Mouse (Mus musculus): ENCODE data around the gene 4921504E06Rik. TPM values are rescaled to one million over a fixed set of nuclear protein-coding genes. Genes with fewer than 3 reads are reported as not detected.

The 4921504E06Rik gene
- polyA plus RNA-seq, 1 experiment, result not detected

DNA sequence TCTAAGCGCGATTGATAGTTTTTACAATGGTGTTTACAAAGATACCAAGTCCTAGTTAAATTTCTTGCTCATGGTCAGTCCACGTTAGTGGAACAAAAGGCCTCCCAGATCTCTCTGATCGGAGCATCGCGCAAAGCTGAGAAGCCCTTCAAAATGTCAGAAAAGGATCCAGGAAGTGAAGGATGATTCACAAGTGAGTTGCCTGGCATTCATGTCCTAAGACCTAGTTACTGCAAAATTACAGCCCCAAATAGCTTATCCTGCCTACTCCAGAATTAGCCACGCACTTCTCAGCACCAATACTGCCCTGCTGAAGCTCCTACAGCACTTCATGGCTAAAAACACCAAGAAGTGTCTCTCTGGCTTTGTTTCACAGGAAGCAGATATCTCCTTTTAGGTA lies 41.1 kb upstream of the 4921504E06Rik start:
- no peak overlapping the region for H3K27ac ChIP-seq (ENCODE audit: control insufficient read depth, insufficient read depth, low read length)
- TF ChIP-seq CTCF (IDR thresholded peaks at IDR 0.05; ENCODE audit: borderline replicate concordance, control insufficient read depth, extremely low read depth, insufficient read depth, low read length, poor library complexity) (no peak), POLR2A (IDR thresholded peaks at IDR 0.05; ENCODE audit: control insufficient read depth, extremely low read depth, insufficient read depth, low read length, poor library complexity) (no peak)
- no peaks in the 10 kb centered on the region for H3K27me3 ChIP-seq (ENCODE audit: control insufficient read depth, insufficient read depth, low read length)
- 96% methylated on average over 7 of the region's 7 CpGs for WGBS
- DNase-seq, result no peak
- 0 out of 2 replicates have a peak, but pooled peaks cover 1% of the 10 kb centered on the region for H3K4me1 ChIP-seq (replicated peaks; ENCODE audit: control insufficient read depth, insufficient read depth, low read length)
- H3K36me3 ChIP-seq (ENCODE audit: control insufficient read depth, insufficient read depth, low read length), result no peaks in the 10 kb centered on the region
- no peak overlapping the region for H3K4me3 ChIP-seq (ENCODE audit: control insufficient read depth, insufficient read depth, low read length)

DNA sequence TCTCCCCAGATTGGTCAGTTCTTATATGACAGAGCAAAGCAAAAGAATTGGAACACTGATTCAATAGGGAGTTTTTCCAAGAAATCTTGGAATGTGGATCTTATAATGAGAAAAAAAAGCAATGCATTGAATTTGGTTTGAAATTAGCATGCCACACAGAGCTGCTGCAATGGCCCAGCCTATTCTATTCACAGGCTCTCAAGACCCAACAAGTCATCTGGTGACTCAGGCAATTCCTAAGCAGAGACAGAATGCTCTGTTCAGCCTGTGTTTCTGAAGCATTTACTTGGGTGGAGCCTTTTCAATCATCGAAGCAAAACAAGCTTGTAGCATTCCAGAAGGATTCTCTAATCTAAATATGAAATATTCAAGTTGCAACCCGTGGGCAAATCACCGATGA lies 26.1 kb upstream of the 4921504E06Rik start:
- DNase-seq, result no peak
- H3K4me1 ChIP-seq (replicated peaks; ENCODE audit: control insufficient read depth, insufficient read depth, low read length), result no peaks in the 10 kb centered on the region
- H3K4me3 ChIP-seq (ENCODE audit: control insufficient read depth, insufficient read depth, low read length), result no peak overlapping the region
- 95% methylated on average over 3 of the region's 3 CpGs for WGBS
- TF ChIP-seq CTCF (IDR thresholded peaks at IDR 0.05; ENCODE audit: borderline replicate concordance, control insufficient read depth, extremely low read depth, insufficient read depth, low read length, poor library complexity), result no peak
- TF ChIP-seq POLR2A (IDR thresholded peaks at IDR 0.05; ENCODE audit: control insufficient read depth, extremely low read depth, insufficient read depth, low read length, poor library complexity), result no peak
- no peaks in the 10 kb centered on the region for H3K27me3 ChIP-seq (ENCODE audit: control insufficient read depth, insufficient read depth, low read length)
- no peaks in the 10 kb centered on the region for H3K36me3 ChIP-seq (ENCODE audit: control insufficient read depth, insufficient read depth, low read length)
- no peak overlapping the region for H3K27ac ChIP-seq (ENCODE audit: control insufficient read depth, insufficient read depth, low read length)

GRCm38 (mm10) chr2:19579180-19579579 lies 25.5 kb upstream of the 4921504E06Rik start:
- Histone ChIP-seq H3K4me1 (replicated peaks; ENCODE audit: control insufficient read depth, insufficient read depth, low read length) (no peaks in the 10 kb centered on the region), H3K36me3 (ENCODE audit: control insufficient read depth, insufficient read depth, low read length) (no peaks in the 10 kb centered on the region), H3K27ac (ENCODE audit: control insufficient read depth, insufficient read depth, low read length) (no peak overlapping the region), H3K4me3 (ENCODE audit: control insufficient read depth, insufficient read depth, low read length) (no peak overlapping the region), H3K27me3 (ENCODE audit: control insufficient read depth, insufficient read depth, low read length) (no peaks in the 10 kb centered on the region)
- no peak for TF ChIP-seq POLR2A (IDR thresholded peaks at IDR 0.05; ENCODE audit: control insufficient read depth, extremely low read depth, insufficient read depth, low read length, poor library complexity)
- TF ChIP-seq CTCF (IDR thresholded peaks at IDR 0.05; ENCODE audit: borderline replicate concordance, control insufficient read depth, extremely low read depth, insufficient read depth, low read length, poor library complexity), result no peak
- 94% methylated on average over 6 of the region's 6 CpGs for WGBS
- DNase-seq, result no peak

DNA sequence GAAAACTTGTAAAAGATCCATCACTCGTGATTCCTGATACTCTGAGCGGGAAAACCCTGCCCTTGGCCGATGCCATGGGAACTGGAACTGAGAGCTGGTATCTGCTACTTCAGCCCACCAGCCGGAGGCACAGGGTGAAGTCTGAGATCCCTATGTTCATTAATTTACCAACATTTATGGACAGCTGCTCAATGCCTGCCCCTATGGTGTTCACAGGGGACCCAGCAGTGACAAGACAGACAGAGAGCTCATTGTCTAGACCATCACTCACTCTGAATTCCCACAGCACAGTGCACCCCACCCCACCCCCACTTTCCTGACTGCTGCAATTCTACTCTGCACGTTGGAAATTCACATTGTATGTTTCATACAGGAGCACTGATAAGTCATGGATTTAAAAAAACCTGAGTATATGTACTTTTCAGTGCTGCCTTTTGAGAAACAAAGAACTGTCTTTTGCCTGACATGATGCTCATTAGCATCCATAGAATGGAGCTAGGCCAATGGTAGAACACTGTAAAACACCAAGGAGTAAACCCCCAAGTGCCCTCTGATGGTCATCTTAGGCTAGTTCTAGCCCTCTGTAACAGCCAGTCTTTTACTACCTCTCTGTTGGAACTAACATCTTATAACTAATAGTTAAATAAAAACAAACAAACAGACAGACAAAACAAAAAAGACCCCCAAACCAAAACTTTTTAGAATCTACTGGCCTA lies 8.6 kb upstream of the 4921504E06Rik start:
- 95% methylated on average over 5 of the region's 5 CpGs for WGBS
- H3K27me3 ChIP-seq (ENCODE audit: control insufficient read depth, insufficient read depth, low read length), result no peaks in the 10 kb centered on the region
- DNase-seq, result no peak
- TF ChIP-seq POLR2A (IDR thresholded peaks at IDR 0.05; ENCODE audit: control insufficient read depth, extremely low read depth, insufficient read depth, low read length, poor library complexity), result no peak
- TF ChIP-seq CTCF (IDR thresholded peaks at IDR 0.05; ENCODE audit: borderline replicate concordance, control insufficient read depth, extremely low read depth, insufficient read depth, low read length, poor library complexity), result no peak
- H3K4me1 ChIP-seq (replicated peaks; ENCODE audit: control insufficient read depth, insufficient read depth, low read length), result no peaks in the 10 kb centered on the region
- H3K36me3 ChIP-seq (ENCODE audit: control insufficient read depth, insufficient read depth, low read length), result no peaks in the 10 kb centered on the region
- no peak overlapping the region for H3K4me3 ChIP-seq (ENCODE audit: control insufficient read depth, insufficient read depth, low read length)
- H3K27ac ChIP-seq (ENCODE audit: control insufficient read depth, insufficient read depth, low read length), result no peak overlapping the region

DNA sequence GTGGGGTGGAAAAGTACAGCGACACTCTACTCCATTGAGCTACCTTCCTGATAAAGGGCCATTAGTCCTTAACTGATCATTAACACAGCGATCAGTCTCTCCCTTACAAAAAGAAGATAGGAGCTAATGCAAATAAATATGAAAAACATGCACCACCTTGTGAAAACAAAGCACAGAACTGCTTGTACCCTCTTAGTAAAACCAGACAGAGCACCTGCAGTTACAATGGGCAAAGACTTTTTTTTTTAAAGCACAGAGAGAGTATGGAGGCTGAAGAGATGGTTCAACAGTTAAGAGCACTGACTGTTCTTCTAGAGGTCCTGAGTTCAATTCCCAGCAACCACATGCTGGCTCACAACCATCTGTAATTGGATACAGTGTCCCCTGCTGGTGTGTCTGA lies 6.9 kb upstream of the 4921504E06Rik start:
- Histone ChIP-seq H3K4me1 (replicated peaks; ENCODE audit: control insufficient read depth, insufficient read depth, low read length) (no peaks in the 10 kb centered on the region), H3K27ac (ENCODE audit: control insufficient read depth, insufficient read depth, low read length) (no peak overlapping the region), H3K36me3 (ENCODE audit: control insufficient read depth, insufficient read depth, low read length) (no peaks in the 10 kb centered on the region), H3K27me3 (ENCODE audit: control insufficient read depth, insufficient read depth, low read length) (no peaks in the 10 kb centered on the region), H3K4me3 (ENCODE audit: control insufficient read depth, insufficient read depth, low read length) (no peak overlapping the region)
- no peak for DNase-seq
- no peak for TF ChIP-seq CTCF (IDR thresholded peaks at IDR 0.05; ENCODE audit: borderline replicate concordance, control insufficient read depth, extremely low read depth, insufficient read depth, low read length, poor library complexity)
- TF ChIP-seq POLR2A (IDR thresholded peaks at IDR 0.05; ENCODE audit: control insufficient read depth, extremely low read depth, insufficient read depth, low read length, poor library complexity), result no peak
- WGBS, result 95% methylated on average over 2 of the region's 2 CpGs

GRCm38 (mm10) chr2:19560071-19560470 lies 6.4 kb upstream of the 4921504E06Rik start:
- H3K4me1 ChIP-seq (replicated peaks; ENCODE audit: control insufficient read depth, insufficient read depth, low read length), result no peaks in the 10 kb centered on the region
- H3K4me3 ChIP-seq (ENCODE audit: control insufficient read depth, insufficient read depth, low read length), result no peak overlapping the region
- H3K36me3 ChIP-seq (ENCODE audit: control insufficient read depth, insufficient read depth, low read length), result no peaks in the 10 kb centered on the region
- H3K27ac ChIP-seq (ENCODE audit: control insufficient read depth, insufficient read depth, low read length), result no peak overlapping the region
- H3K27me3 ChIP-seq (ENCODE audit: control insufficient read depth, insufficient read depth, low read length), result no peaks in the 10 kb centered on the region
- 74% methylated on average over 4 of the region's 4 CpGs for WGBS
- DNase-seq, result no peak
- no peak for TF ChIP-seq CTCF (IDR thresholded peaks at IDR 0.05; ENCODE audit: borderline replicate concordance, control insufficient read depth, extremely low read depth, insufficient read depth, low read length, poor library complexity)
- TF ChIP-seq POLR2A (IDR thresholded peaks at IDR 0.05; ENCODE audit: control insufficient read depth, extremely low read depth, insufficient read depth, low read length, poor library complexity), result no peak
